Mouse (Mus musculus) forebrain, embryonic 14.5 days (tissue): ENCODE measurements at regions not wholly inside any gene's neighbourhood (a gene's known extent, or its start where the extent isn't known, plus 50 kb on each side); places are given as distances from the start of the nearest gene placed in this dataset.
A peak's percentile ranks its signal among the peaks of the same experiment; 100 is the strongest.

Experiments
- ATAC-seq: fragments of 200-750 bp; cut with Nextera tagmentation; 2 replicates; pipeline ENCODE4 v1.8.0; 2017; ENCODE audit warnings: mild to moderate bottlenecking, moderate library complexity
- DNase-seq: peaks from one replicate; pipeline ENCODE4 v3.0.0-alpha.2; 2015; ENCODE audit warnings: low spot score
- H3K27ac ChIP-seq: fragments of 300-500 bp; sonication (generic); 2 replicates; pipeline ENCODE4 v1.5.1; 2014; ENCODE audit warnings: low read depth, mild to moderate bottlenecking, control low read depth, low read length, moderate library complexity
- H3K27me3 ChIP-seq: fragments of 300-500 bp; sonication (generic); replicated peaks from 2 replicates; pipeline ENCODE4 v1.6.1; 2014; ENCODE audit warnings: low read length, control low read depth, mixed read lengths; ENCODE audit not compliant: control insufficient read depth, insufficient read depth
- H3K36me3 ChIP-seq: fragments of 300-500 bp; sonication (generic); 2 replicates; pipeline ENCODE4 v1.6.1; 2014; ENCODE audit warnings: low read length, control low read depth; ENCODE audit not compliant: control insufficient read depth, insufficient read depth
- H3K4me1 ChIP-seq: fragments of 300-500 bp; sonication (generic); 2 replicates; pipeline ENCODE4 v1.6.1; 2014; ENCODE audit warnings: antibody characterized with exemption, low read length, control low read depth; ENCODE audit not compliant: control insufficient read depth, insufficient read depth
- H3K4me2 ChIP-seq: fragments of 300-500 bp; sonication (generic); 2 replicates; pipeline ENCODE4 v1.6.1; 2014; ENCODE audit warnings: mild to moderate bottlenecking, control low read depth, low read length
- H3K4me3 ChIP-seq: fragments of 300-500 bp; sonication (generic); 2 replicates; pipeline ENCODE4 v1.5.1; 2014; ENCODE audit warnings: low read depth, low read length, control low read depth
- H3K9ac ChIP-seq: fragments of 300-500 bp; sonication (generic); 2 replicates; pipeline ENCODE4 v1.6.1; 2014; ENCODE audit warnings: mild to moderate bottlenecking, low read length, control low read depth, moderate library complexity
- H3K9me3 ChIP-seq: fragments of 300-500 bp; sonication (generic); replicated peaks from 2 replicates; pipeline ENCODE4 v1.6.1; 2016; ENCODE audit warnings: low read length, control low read depth, mixed read lengths; ENCODE audit not compliant: control insufficient read depth
- WGBS: fragments of 180-500 bp; shearing (Covaris S2); extraction: QIAGEN DNeasy Blood & Tissue Kit; methylation state at CpG from one replicate; pipeline ENCODE4 v1.1.7; 2014; 5-methylcytosine and 5-hydroxymethylcytosine counted together

DNA sequence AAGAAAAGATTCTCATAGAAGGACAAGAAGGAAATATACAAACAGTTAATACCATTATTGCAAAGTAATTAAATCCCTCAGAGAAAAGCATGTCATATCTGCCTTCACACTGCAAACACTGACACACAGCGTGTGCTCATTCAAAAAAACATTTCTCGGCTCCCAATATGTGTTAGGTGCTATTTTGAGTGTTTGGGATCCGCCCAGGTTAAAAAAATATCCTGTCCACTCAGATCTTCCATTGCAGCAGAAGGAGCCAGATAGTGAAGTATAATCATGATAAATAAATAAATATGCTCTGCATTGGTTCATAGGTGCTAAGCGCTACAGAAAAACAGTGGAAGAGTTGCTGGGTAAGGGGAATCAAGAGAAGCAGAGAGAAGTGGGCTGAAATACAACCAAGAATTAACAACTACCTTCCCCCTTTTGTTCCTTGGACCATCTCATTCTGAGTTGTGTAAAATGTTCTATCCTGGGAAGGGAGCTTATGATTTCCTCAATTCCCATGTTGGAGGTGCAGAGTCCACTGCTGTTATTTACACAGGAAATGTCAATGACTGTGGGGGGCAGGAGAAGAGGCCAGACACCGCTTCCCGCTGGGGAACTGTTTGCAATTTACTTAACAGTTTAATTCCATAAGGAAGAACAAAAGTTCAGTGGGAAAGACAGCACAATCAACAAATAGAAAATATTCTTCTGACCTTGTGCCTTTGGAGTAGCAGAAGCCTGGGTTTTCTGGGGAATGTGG is 139.9 kb downstream of the Tle1 start:
- H3K9me3 ChIP-seq = no peaks in the 10 kb centered on the region
- H3K36me3 ChIP-seq = no peaks in the 10 kb centered on the region
- no peak overlapping the region for H3K9ac ChIP-seq
- DNase-seq (peak; percentile 8), ATAC-seq (no peak)
- H3K27me3 ChIP-seq = no peaks in the 10 kb centered on the region
- H3K27ac ChIP-seq = no peak overlapping the region
- H3K4me1 ChIP-seq = no peaks in the 10 kb centered on the region
- H3K4me2 ChIP-seq = no peak overlapping the region
- H3K4me3 ChIP-seq = no peak overlapping the region
- 88% methylated on average over 6 of the region's 6 CpGs for WGBS

- Histone ChIP-seq H3K9ac (no peak overlapping the region), H3K9me3 (no peaks in the 10 kb centered on the region), H3K27ac (no peak overlapping the region), H3K27me3 (no peaks in the 10 kb centered on the region), H3K4me1 (no peaks in the 10 kb centered on the region; the same call in 1 of the 2 replicates), H3K4me2 (no peak overlapping the region), H3K4me3 (no peak overlapping the region), H3K36me3 (no peaks in the 10 kb centered on the region)
- ATAC-seq (peak; percentile 75; the same call in 1 of the 2 replicates), DNase-seq (peak; percentile 63)
- 4% methylated on average over 6 of the region's 6 CpGs for WGBS
These were observed 150.9 kb downstream of the Tle1 start for GRCm38 (mm10) chr4:72049638-72050454.

DNA sequence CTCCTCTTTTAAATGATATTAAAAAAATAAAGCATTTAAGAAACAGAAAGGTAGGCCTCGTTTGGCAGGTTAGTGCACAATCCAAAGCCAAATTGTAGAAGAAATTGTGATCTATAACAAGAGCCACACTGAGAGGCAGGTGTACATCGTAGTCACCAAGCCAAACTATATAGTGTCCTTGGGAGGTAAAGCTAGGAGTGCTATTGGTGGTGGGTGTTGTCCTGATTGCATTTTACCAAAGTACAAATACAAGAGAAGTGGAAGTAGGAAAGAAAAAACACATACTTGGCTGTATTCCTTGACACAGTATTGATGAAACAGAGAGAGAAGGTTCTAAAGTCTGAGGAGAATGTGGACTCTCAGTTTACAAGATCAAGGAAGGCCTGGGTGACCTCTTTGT is 178.6 kb downstream of the Tle1 start:
- 90% methylated on average over 2 of the region's 2 CpGs for WGBS

DNA sequence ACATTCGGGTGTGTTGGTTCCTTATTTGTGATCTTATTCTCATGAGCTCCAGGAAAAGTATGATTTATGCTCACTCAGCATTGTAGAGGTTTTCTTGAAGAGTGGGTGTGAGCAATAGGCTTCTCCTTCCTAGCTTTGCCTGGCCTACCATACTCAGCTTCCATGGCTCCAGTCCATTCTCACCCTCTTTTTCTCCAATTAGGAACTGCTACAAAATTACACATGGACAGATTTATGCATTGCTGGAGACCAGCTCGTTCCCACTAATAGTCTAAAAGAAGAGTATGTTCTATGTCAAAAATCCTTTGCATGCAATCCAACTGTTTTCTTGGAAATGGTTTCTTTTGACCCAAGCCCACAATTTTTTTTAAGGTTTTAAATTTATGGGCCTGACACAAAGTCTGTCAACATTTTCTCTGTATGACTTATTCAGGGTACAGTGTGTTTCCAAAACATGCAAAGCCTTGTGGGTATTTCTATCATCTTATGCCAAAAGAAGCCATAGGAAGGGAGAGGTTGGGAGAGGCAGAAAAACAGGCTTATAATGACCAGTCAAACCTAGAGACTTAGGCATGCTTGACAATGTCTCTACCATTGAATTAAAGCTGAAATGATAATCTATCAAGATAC is 186.4 kb downstream of the Tle1 start:
- DNase-seq (no peak), ATAC-seq (no peak)
- no peak overlapping the region for H3K4me2 ChIP-seq
- no peak overlapping the region for H3K4me3 ChIP-seq
- no peak overlapping the region for H3K27ac ChIP-seq
- H3K27me3 ChIP-seq = no peaks in the 10 kb centered on the region
- H3K4me1 ChIP-seq = no peaks in the 10 kb centered on the region
- H3K9ac ChIP-seq = no peak overlapping the region
- WGBS = 84% methylated on average over 2 of the region's 2 CpGs
- H3K9me3 ChIP-seq = no peaks in the 10 kb centered on the region
- no peaks in the 10 kb centered on the region for H3K36me3 ChIP-seq

More for the DNA sequence above, 178.6 kb downstream of the Tle1 start:
- no peak overlapping the region for H3K9ac ChIP-seq
- no peaks in the 10 kb centered on the region for H3K36me3 ChIP-seq
- no peak overlapping the region for H3K4me3 ChIP-seq
- no peaks in the 10 kb centered on the region for H3K27me3 ChIP-seq
- H3K4me1 ChIP-seq = no peaks in the 10 kb centered on the region
- no peak overlapping the region for H3K4me2 ChIP-seq
- no peak for ATAC-seq
- no peak overlapping the region for H3K27ac ChIP-seq
- no peaks in the 10 kb centered on the region for H3K9me3 ChIP-seq
- DNase-seq = no peak

- no peak overlapping the region for H3K27ac ChIP-seq
- DNase-seq = no peak
- H3K4me2 ChIP-seq = no peak overlapping the region
- H3K4me1 ChIP-seq = no peaks in the 10 kb centered on the region
- H3K9me3 ChIP-seq = 0 out of 2 replicates have a peak, but pooled peaks cover 3% of the 10 kb centered on the region
- no peak for ATAC-seq
- no peak overlapping the region for H3K4me3 ChIP-seq
- WGBS = 87% methylated on average over 3 of the region's 3 CpGs
- no peak overlapping the region for H3K9ac ChIP-seq
- H3K36me3 ChIP-seq = no peaks in the 10 kb centered on the region
- H3K27me3 ChIP-seq = no peaks in the 10 kb centered on the region
These were observed 187.1 kb downstream of the Tle1 start for GRCm38 (mm10) chr4:72013583-72013982.

GRCm38 (mm10) chr4:72010316-72010715 is 190.4 kb downstream of the Tle1 start:
- WGBS = 91% methylated on average over 4 of the region's 4 CpGs
- Histone ChIP-seq H3K9ac (no peak overlapping the region), H3K9me3 (0 out of 2 replicates have a peak, but pooled peaks cover 3% of the 10 kb centered on the region), H3K4me3 (no peak overlapping the region), H3K4me1 (no peaks in the 10 kb centered on the region), H3K27ac (no peak overlapping the region), H3K36me3 (no peaks in the 10 kb centered on the region), H3K27me3 (no peaks in the 10 kb centered on the region), H3K4me2 (no peak overlapping the region)
- ATAC-seq (no peak), DNase-seq (no peak)

- no peak for ATAC-seq
- no peak overlapping the region for H3K4me3 ChIP-seq
- DNase-seq = no peak
These were observed 194.8 kb downstream of the Tle1 start for GRCm38 (mm10) chr4:72005926-72006325.

GRCm38 (mm10) chr4:72001221-72001875 is 199.4 kb downstream of the Tle1 start:
- Histone ChIP-seq H3K9ac (no peak overlapping the region), H3K9me3 (no peaks in the 10 kb centered on the region), H3K27me3 (no peaks in the 10 kb centered on the region), H3K4me3 (no peak overlapping the region), H3K27ac (no peak overlapping the region), H3K4me2 (no peak overlapping the region), H3K4me1 (no peaks in the 10 kb centered on the region), H3K36me3 (no peaks in the 10 kb centered on the region)
- ATAC-seq (no peak), DNase-seq (no peak)
- 75% methylated on average over 2 of the region's 2 CpGs for WGBS

More at GRCm38 (mm10) chr4:72005926-72006325, 194.8 kb downstream of the Tle1 start:
- Histone ChIP-seq H3K9ac (no peak overlapping the region), H3K4me1 (no peaks in the 10 kb centered on the region), H3K36me3 (no peaks in the 10 kb centered on the region), H3K27ac (no peak overlapping the region), H3K4me2 (no peak overlapping the region), H3K27me3 (no peaks in the 10 kb centered on the region), H3K9me3 (0 out of 2 replicates have a peak, but pooled peaks cover 3% of the 10 kb centered on the region)
